Mouse (Mus musculus) megakaryocyte, embryonic 14.5 days (primary cell): ENCODE measurements around the gene Pgd. TPM values are rescaled to one million over a fixed set of nuclear protein-coding genes. Genes with fewer than 3 reads are reported as not detected.

Experiments
- H3K27me3 ChIP-seq: replicated peaks from 2 replicates; pipeline ENCODE3; 2012; ENCODE audit warnings: inconsistent platforms
- H3K36me3 ChIP-seq: replicated peaks from 2 replicates; pipeline ENCODE3; 2012; ENCODE audit warnings: low read length, inconsistent platforms, mixed read lengths
- H3K4me1 ChIP-seq: 2 replicates; pipeline ENCODE4 v1.6.1; 2012; ENCODE audit warnings: inconsistent platforms
- H3K4me3 ChIP-seq: replicated peaks from 2 replicates; pipeline ENCODE3; 2012; ENCODE audit warnings: moderate library complexity, mild to moderate bottlenecking, inconsistent platforms
- H3K9me3 ChIP-seq: 2 replicates; pipeline ENCODE4 v1.6.1; 2012; ENCODE audit warnings: inconsistent platforms
- FLI1 ChIP-seq: IDR thresholded peaks from 2 replicates; pipeline ENCODE4 v1.6.1; 2012; ENCODE audit warnings: low read length, inconsistent platforms, mixed read lengths
- GATA1 ChIP-seq: IDR thresholded peaks from 3 replicates; pipeline ENCODE4 v1.6.1; 2012; ENCODE audit warnings: mixed read lengths, low read length, inconsistent platforms, borderline replicate concordance
- polyA plus RNA-seq: library from polyadenylated mRNA; stranded (reverse); fragments of >175 nt; gene quantifications from 2 replicates; pipeline ENCODE4 v1.2.3, GENCODE M21; 2012; ENCODE audit warnings: low replicate concordance; ENCODE audit not compliant: insufficient read depth

The Pgd gene
- polyA plus RNA-seq, 1 experiment = 133 TPM

DNA sequence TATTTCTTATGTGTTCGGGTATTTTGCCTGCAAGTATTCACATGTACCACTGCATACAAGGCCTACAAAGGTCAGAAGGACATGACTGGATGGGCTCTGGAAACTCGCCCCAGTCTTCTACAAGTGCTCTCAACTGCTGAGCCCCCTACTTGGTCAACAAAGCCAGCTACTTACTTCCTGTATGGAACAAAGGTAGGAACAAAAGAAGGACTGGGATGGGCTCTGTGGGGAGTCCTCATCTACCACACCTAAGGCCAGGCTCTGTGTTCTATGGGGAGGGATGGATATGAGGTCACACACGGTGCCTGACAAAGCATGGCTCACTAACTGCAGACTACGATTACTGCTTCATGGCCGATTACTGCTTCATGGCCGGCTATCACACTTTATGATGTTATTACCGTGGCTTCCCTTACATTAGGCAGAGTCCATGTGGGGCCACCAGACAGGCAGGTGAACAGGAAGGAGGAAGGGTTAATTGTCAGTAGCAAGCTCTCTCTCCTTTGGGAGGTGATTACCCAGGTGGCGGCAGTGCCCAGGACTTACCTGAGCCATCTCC, 9.1 kb downstream of the Pgd start:
- 0 out of 2 replicates have a peak, but pooled peaks cover 2% of the 10 kb centered on the region for H3K9me3 ChIP-seq
- no peaks in the 10 kb centered on the region for H3K27me3 ChIP-seq
- no peak for TF ChIP-seq FLI1
- TF ChIP-seq GATA1 = no peak
- H3K4me3 ChIP-seq = no peak overlapping the region
- peaks cover 100% of the 10 kb centered on the region for H3K36me3 ChIP-seq
- peaks cover 22% of the 10 kb centered on the region; the same call in 1 of the 2 replicates for H3K4me1 ChIP-seq

DNA sequence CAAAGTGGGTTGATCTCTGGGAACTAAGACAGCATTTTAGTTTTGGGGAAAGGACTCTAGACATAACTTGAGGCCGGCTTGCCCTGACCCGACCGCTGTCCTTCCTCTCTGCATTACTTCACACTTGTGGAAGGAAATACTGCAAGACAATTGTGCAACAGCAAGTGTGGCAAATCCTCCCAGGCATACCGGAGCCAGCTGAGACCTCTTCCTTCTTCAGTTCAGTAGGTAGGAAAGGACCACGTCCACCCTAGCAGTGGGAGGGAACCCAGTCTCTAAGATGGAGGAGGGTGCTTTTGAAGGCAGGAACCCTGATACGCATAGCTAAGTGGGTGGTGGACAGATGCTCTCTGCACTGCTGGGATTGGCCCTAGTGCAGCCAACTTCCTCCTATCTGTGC, 10.9 kb downstream of the Pgd start:
- Histone ChIP-seq H3K9me3 (0 out of 2 replicates have a peak, but pooled peaks cover 7% of the 10 kb centered on the region), H3K36me3 (peaks cover 100% of the 10 kb centered on the region), H3K4me3 (peak overlapping the region; percentile 39), H3K27me3 (no peaks in the 10 kb centered on the region), H3K4me1 (peaks cover 21% of the 10 kb centered on the region; the same call in 1 of the 2 replicates)
- TF ChIP-seq GATA1 = no peak
- TF ChIP-seq FLI1 = no peak

DNA sequence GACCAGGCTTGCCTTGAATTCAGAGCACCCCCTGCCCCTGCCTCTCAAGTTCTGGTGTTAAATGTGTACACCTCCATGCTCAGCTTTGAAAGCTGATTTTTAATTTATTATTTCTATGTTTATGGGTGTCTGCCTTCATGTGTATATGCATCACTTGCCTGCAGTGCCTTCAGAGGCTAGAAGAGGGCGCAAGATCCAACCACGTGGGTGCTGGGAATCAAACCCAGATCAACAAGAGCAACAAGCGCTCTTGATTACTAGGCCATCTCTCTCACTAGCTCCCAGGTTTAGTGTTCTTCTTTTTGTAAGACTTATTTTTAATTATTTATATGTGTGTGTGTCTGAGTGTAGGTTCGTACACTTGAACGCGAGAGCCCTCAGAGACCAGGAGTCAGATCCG, 11.7 kb downstream of the Pgd start:
- peaks cover 21% of the 10 kb centered on the region; the same call in 1 of the 2 replicates for H3K4me1 ChIP-seq
- H3K27me3 ChIP-seq = no peaks in the 10 kb centered on the region
- H3K4me3 ChIP-seq = no peak overlapping the region
- TF ChIP-seq GATA1 (no peak), FLI1 (no peak)
- H3K9me3 ChIP-seq = 0 out of 2 replicates have a peak, but pooled peaks cover 7% of the 10 kb centered on the region
- H3K36me3 ChIP-seq = peaks cover 100% of the 10 kb centered on the region

DNA sequence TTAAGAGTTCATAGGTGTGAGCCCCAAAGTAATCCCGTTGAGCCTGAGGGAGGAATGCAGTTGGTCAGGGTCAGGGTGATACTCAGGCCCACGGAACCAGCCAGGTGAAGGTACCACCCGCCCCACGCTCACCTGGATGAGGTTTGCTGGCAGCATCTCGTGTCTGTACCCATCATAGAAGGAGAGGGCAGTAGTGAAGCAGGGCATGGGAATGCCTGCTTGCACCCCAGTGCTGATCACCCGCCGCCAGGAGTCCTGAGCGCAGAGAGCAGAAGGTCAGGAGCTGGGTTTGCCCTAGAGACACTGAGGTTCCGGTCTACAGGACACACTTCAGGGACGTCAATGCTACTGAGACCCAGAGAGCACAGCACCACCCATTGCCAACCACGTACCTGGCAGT, 15.8 kb downstream of the Pgd start:
- H3K4me1 ChIP-seq = peaks cover 29% of the 10 kb centered on the region
- TF ChIP-seq FLI1 = no peak
- no peak for TF ChIP-seq GATA1
- H3K4me3 ChIP-seq = no peak overlapping the region
- H3K36me3 ChIP-seq = peaks cover 69% of the 10 kb centered on the region
- H3K27me3 ChIP-seq = peaks cover 2% of the 10 kb centered on the region
- 0 out of 2 replicates have a peak, but pooled peaks cover 5% of the 10 kb centered on the region for H3K9me3 ChIP-seq

DNA sequence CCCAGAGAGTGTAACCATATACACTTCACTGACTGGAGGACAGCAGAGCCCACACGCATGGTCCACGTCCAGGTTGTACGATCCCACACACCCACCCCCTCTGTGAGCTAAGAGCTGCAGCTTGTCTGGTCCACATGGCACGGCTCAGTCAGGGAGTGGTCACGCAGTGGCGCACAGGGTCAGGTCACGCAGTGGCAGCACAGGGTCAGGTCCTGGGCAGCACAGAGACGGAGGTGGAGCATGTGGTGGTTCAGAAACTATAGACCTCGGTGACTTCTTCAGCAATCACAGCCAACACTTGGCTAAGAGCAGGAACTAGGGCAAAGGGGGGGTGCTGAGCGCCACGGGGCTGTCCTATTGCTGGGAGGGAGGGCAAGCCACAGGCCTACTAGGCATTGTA, 16.3 kb downstream of the Pgd start:
- Histone ChIP-seq H3K9me3 (0 out of 2 replicates have a peak, but pooled peaks cover 4% of the 10 kb centered on the region), H3K4me3 (peak overlapping the region; percentile 59), H3K4me1 (peaks cover 30% of the 10 kb centered on the region), H3K36me3 (peaks cover 64% of the 10 kb centered on the region), H3K27me3 (peaks cover 4% of the 10 kb centered on the region)
- no peak for TF ChIP-seq GATA1

DNA sequence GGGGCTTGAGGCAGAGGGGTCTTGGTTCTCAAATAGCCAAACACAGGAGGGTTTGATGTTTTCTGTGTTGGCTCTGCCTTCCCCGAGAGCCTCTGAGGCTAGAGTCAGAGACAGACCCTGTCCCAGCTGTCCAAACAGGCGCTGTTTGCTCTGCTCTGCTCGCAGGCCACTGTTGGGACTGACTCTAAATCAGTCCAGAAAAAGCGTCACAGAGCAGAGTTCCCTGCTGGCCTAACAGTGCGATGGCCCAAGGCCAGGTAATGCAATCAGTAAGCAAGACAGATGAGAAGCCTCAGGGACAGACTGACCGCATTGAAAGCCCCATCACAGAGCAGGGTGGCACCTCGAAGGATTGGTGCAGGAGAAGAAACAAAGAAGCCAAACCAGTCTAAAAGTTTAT, 17.0 kb downstream of the Pgd start:
- Histone ChIP-seq H3K36me3 (peaks cover 57% of the 10 kb centered on the region), H3K4me1 (peaks cover 36% of the 10 kb centered on the region), H3K27me3 (peaks cover 7% of the 10 kb centered on the region), H3K9me3 (0 out of 2 replicates have a peak, but pooled peaks cover 4% of the 10 kb centered on the region), H3K4me3 (no peak overlapping the region)
- no peak for TF ChIP-seq FLI1

DNA sequence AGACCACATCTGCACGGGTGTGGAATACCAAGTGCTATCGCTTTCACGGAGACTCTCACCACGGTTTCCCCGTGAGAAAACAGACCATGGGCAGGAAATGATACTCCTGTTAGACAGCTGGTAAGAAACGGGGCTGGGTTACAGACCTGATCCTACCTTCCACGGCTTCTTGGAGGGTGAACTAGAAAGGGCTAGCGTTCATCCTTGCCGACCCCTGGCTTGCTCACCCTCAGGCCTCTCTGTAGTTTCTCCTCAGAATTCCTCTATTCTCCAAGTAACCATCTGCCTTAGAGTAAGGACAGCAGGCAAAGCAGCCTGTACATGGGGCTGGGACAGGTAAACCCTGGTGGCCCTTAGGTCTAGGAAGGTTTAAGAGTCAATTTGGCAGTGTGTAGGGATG, 17.4 kb downstream of the Pgd start:
- Histone ChIP-seq H3K9me3 (0 out of 2 replicates have a peak, but pooled peaks cover 4% of the 10 kb centered on the region), H3K36me3 (peaks cover 53% of the 10 kb centered on the region), H3K4me3 (no peak overlapping the region), H3K4me1 (peaks cover 38% of the 10 kb centered on the region), H3K27me3 (peaks cover 7% of the 10 kb centered on the region)
- no peak for TF ChIP-seq FLI1
- no peak for TF ChIP-seq GATA1

DNA sequence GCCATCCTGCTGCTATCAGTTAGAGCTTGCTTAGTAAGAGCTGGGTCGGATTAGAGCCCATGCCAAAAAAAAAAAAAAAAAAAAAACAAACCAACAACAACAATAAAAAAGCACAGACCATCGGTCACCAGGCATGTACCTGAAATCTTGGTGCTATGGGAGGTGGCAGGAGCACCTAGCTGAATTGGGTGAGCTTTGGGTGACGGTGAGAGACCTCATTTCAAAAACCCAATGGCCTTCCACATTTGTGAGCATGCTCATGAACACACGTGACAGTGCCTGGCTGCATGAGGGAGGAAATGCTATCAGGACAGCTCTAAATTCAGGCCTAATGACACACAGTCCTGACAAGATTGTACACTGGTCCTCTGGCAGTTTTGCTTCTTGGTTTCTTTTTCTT, 18.5 kb downstream of the Pgd start:
- H3K36me3 ChIP-seq = peaks cover 42% of the 10 kb centered on the region
- peaks cover 11% of the 10 kb centered on the region for H3K27me3 ChIP-seq
- peaks cover 41% of the 10 kb centered on the region for H3K4me1 ChIP-seq
- TF ChIP-seq FLI1 = no peak
- no peak for TF ChIP-seq GATA1
- H3K9me3 ChIP-seq = 0 out of 2 replicates have a peak, but pooled peaks cover 4% of the 10 kb centered on the region
- no peak overlapping the region for H3K4me3 ChIP-seq

DNA sequence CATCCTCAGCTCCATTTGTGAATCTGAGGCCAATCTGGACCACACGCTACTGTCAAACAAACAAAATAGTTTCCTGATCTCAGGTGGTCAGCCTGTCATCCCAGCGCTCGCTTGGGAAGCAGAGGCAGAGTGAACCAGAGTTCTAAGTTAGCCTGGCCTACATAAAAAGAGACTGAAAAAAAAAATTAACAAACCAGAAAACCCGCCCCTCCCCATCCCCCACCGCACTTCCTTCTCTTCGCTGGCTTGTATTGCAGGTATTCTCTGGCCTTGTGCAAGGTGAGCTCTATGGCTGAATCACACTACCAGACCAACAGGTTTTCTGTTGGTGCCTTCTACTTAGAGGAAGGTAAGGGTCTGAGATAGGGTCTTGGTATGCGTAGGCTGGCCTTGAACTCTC, 19.0 kb downstream of the Pgd start:
- Histone ChIP-seq H3K27me3 (peaks cover 11% of the 10 kb centered on the region), H3K9me3 (0 out of 2 replicates have a peak, but pooled peaks cover 4% of the 10 kb centered on the region), H3K36me3 (peaks cover 37% of the 10 kb centered on the region), H3K4me1 (peaks cover 40% of the 10 kb centered on the region), H3K4me3 (no peak overlapping the region)
- TF ChIP-seq GATA1 = no peak
- no peak for TF ChIP-seq FLI1

DNA sequence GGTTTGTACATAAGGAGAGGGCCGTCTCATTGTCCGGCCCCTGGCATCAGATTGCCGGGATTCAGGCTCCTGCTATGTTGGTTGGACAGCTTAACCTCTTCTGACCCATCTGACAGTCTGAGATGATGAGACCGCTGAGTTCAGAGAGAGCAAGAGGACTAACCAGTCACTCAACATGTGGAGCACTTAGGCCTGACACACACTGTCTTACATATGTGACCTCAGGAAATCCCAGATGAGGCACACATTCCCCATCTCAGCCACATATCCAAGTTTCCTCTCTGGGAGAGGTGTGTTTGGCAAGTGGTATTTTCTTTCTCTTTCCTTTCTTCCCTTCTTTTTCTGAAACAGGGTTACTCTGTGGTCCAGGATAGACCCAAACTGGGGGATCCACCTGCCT, 21.4 kb downstream of the Pgd start:
- TF ChIP-seq FLI1 (no peak), GATA1 (no peak)
- H3K4me1 ChIP-seq = peaks cover 30% of the 10 kb centered on the region

More for the DNA sequence above, 21.4 kb downstream of the Pgd start:
- no peak overlapping the region for H3K4me3 ChIP-seq
- H3K27me3 ChIP-seq = peaks cover 17% of the 10 kb centered on the region
- H3K9me3 ChIP-seq = no peaks in the 10 kb centered on the region
- H3K36me3 ChIP-seq = peaks cover 13% of the 10 kb centered on the region
